Mouse (Mus musculus): ENCODE data around the gene Lrrc4.

Lrrc4 gene

GRCm38 (mm10) chr6:28717203-28717844 is 114.2 kb downstream of the Lrrc4 start:
- no peak for DNase-seq

- no peak for DNase-seq
Measured at GRCm38 (mm10) chr6:28710035-28710434, 121.5 kb downstream of the Lrrc4 start.

- DNase-seq: no peak
Measured at GRCm38 (mm10) chr6:28706976-28707592, 124.5 kb downstream of the Lrrc4 start.

- DNase-seq: no peak
Measured at GRCm38 (mm10) chr6:28706108-28706975, 125.2 kb downstream of the Lrrc4 start.

GRCm38 (mm10) chr6:28705384-28706107 is 126.0 kb downstream of the Lrrc4 start:
- no peak for DNase-seq

GRCm38 (mm10) chr6:28704612-28705011 is 126.9 kb downstream of the Lrrc4 start:
- no peak for DNase-seq

GRCm38 (mm10) chr6:28697214-28697613 is 134.3 kb downstream of the Lrrc4 start:
- no peak for DNase-seq

- DNase-seq: no peak
Measured at GRCm38 (mm10) chr6:28692659-28693058, 138.9 kb downstream of the Lrrc4 start.

- DNase-seq: no peak
Measured at GRCm38 (mm10) chr6:28687776-28688175, 143.8 kb downstream of the Lrrc4 start.

GRCm38 (mm10) chr6:28685745-28686144 is 145.8 kb downstream of the Lrrc4 start:
- no peak for DNase-seq

GRCm38 (mm10) chr6:28685052-28685451 is 146.5 kb downstream of the Lrrc4 start:
- no peak for DNase-seq

- peak in 1 of 2 experiments; percentile 43 for DNase-seq
Measured at GRCm38 (mm10) chr6:28681521-28682457, 149.8 kb downstream of the Lrrc4 start.

- DNase-seq: peak; percentile 3 to 9
Measured at GRCm38 (mm10) chr6:28680537-28680936, 151.0 kb downstream of the Lrrc4 start.

GRCm38 (mm10) chr6:28678896-28679295 is 152.7 kb downstream of the Lrrc4 start:
- no peak for DNase-seq

- no peak for DNase-seq
Measured at GRCm38 (mm10) chr6:28674686-28675085, 156.9 kb downstream of the Lrrc4 start.

GRCm38 (mm10) chr6:28672388-28672787 is 159.2 kb downstream of the Lrrc4 start:
- no peak for DNase-seq

GRCm38 (mm10) chr6:28669251-28669650 is 162.3 kb downstream of the Lrrc4 start:
- DNase-seq: no peak

- no peak for DNase-seq
Measured at GRCm38 (mm10) chr6:28667586-28667985, 164.0 kb downstream of the Lrrc4 start.

GRCm38 (mm10) chr6:28664716-28665115 is 166.8 kb downstream of the Lrrc4 start:
- no peak for DNase-seq

GRCm38 (mm10) chr6:28663670-28664069 is 167.9 kb downstream of the Lrrc4 start:
- DNase-seq: no peak

GRCm38 (mm10) chr6:28663004-28663403 is 168.5 kb downstream of the Lrrc4 start:
- no peak for DNase-seq

- no peak for DNase-seq
Measured at GRCm38 (mm10) chr6:28656511-28656910, 175.0 kb downstream of the Lrrc4 start.
